ENCODE assay signal across 21 mouse cellular contexts in genomic region chr12:31819520-31819919, GRCm38 (mm10).
"Had no signal": no experiment of that assay in that cellular context is flagged by ENCODE, and none has a peak within 500 bp of the region (broad histone marks: within the 10 kb centered on the region; RNA-seq: fewer than 3 reads in every experiment).

No protein-coding gene starts in this region.

- H3K4me1 ChIP-seq: limb, embryonic 12.5 days; limb, embryonic 15.5 days; lung, embryonic 15.5 days; megakaryocyte, embryonic 14.5 days; midbrain, embryonic 15.5 days; neural tube, embryonic 13.5 days; stomach, embryonic 15.5 days had no signal

- H3K4me3 ChIP-seq: limb, embryonic 12.5 days; limb, embryonic 15.5 days; lung, embryonic 15.5 days; megakaryocyte, embryonic 14.5 days; midbrain, embryonic 10.5 days; midbrain, embryonic 15.5 days; neural tube, embryonic 13.5 days; stomach, embryonic 15.5 days had no signal

- DNase-seq: kidney, adult 18-20 months; kidney, adult 9 months; kidney, postnatal 14 days; kidney, postnatal 4 days; left cerebral cortex, postnatal 4 days; liver, postnatal 0 days; lung, postnatal 10 days; lung, postnatal 36 days; right cerebral cortex, postnatal 25 days; spleen, adult 18-20 months; thymus, postnatal 25 days had no signal

- H3K9me3 ChIP-seq: limb, embryonic 12.5 days; limb, embryonic 15.5 days; lung, embryonic 15.5 days; megakaryocyte, embryonic 14.5 days; midbrain, embryonic 10.5 days; midbrain, embryonic 15.5 days; neural tube, embryonic 13.5 days; stomach, embryonic 15.5 days had no signal

- ATAC-seq: liver, postnatal 0 days; midbrain, embryonic 15.5 days had no signal

- H3K27ac ChIP-seq: limb, embryonic 12.5 days; limb, embryonic 15.5 days; liver, embryonic 14.5 days; lung, embryonic 15.5 days; midbrain, embryonic 10.5 days; midbrain, embryonic 15.5 days; neural tube, embryonic 13.5 days; stomach, embryonic 15.5 days had no signal

- H3K27me3 ChIP-seq: limb, embryonic 12.5 days; limb, embryonic 15.5 days; lung, embryonic 15.5 days; megakaryocyte, embryonic 14.5 days; midbrain, embryonic 15.5 days; neural tube, embryonic 13.5 days; stomach, embryonic 15.5 days had no signal

- H3K4me2 ChIP-seq: limb, embryonic 12.5 days; limb, embryonic 15.5 days; liver, embryonic 11.5 days; lung, embryonic 15.5 days; midbrain, embryonic 15.5 days; neural tube, embryonic 13.5 days; stomach, embryonic 15.5 days had no signal

- H3K36me3 ChIP-seq: limb, embryonic 12.5 days; lung, embryonic 15.5 days; midbrain, embryonic 15.5 days; stomach, embryonic 15.5 days had no signal

- H3K9ac ChIP-seq: limb, embryonic 12.5 days; limb, embryonic 15.5 days; liver, embryonic 14.5 days; liver, postnatal 0 days; lung, embryonic 15.5 days; midbrain, embryonic 15.5 days; neural tube, embryonic 13.5 days; stomach, embryonic 15.5 days had no signal
